Mouse (Mus musculus): ENCODE measurements around the gene Ttbk1. TPM values are rescaled to one million over a fixed set of nuclear protein-coding genes. Genes with fewer than 3 reads are reported as not detected.

Gene Ttbk1
- polyA plus RNA-seq, 1 experiment from 2014 or later: 0.34 TPM

DNA sequence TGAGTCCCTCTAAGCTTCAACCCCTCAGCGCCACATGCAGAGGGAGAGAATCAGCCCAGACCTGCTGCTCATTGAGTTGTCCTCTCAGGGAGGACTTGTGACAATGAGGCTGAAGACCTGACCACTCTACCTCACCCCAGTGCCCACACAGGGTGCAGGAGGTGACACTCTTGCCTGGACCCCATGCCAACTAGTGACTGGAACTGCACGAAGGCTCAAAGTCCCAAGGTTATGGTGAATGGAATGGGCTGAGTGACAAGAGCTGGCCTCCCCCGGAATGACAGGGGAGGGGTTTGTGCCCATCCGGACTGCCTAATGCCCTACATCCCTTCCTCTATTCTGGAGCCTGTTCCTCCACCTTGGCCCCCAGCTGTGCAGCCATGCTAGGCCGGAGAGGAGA lies 34.8 kb downstream of the Ttbk1 start:
- peaks cover 64% of the 10 kb centered on the region for H3K27me3 ChIP-seq
- no peak for ATAC-seq (ENCODE audit: insufficient number of reproducible peaks, insufficient read depth, low FRiP score, low TSS enrichment, low read depth)
- WGBS: 27% methylated on average over 5 of the region's 5 CpGs

DNA sequence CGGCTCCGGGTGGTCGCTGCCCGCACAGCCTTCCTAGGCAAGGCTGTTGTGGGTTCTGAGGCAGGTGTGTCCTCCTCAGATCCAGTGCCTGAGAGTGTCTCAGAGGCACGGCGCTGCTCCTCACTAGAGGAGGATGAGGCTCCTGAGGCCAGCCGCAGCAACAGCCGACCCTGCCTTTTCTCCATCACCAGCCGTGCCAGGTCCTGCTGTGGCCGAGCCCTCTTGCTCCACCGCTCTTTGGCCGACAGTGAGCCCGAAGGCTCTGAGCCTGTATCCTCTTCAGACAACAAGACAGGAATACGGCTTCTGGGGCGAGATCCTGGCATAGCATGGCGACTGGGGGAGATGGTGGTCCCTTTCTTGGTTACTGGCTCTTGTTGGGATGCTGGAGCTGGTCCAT lies 41.2 kb downstream of the Ttbk1 start:
- 91% methylated on average over 16 of the region's 16 CpGs for WGBS
- H3K27me3 ChIP-seq: peaks cover 68% of the 10 kb centered on the region

More for the DNA sequence above, 34.8 kb downstream of the Ttbk1 start:
- no peak overlapping the region for H3K4me2 ChIP-seq
- peaks cover 34% of the 10 kb centered on the region for H3K4me1 ChIP-seq (replicated peaks)
- H3K36me3 ChIP-seq: no peaks in the 10 kb centered on the region
- no peaks in the 10 kb centered on the region; the same call in 1 of the 2 replicates for H3K9me3 ChIP-seq
- no peak overlapping the region for H3K4me3 ChIP-seq (replicated peaks)
- no peak overlapping the region for H3K9ac ChIP-seq (replicated peaks)
- no peak overlapping the region for H3K27ac ChIP-seq

DNA sequence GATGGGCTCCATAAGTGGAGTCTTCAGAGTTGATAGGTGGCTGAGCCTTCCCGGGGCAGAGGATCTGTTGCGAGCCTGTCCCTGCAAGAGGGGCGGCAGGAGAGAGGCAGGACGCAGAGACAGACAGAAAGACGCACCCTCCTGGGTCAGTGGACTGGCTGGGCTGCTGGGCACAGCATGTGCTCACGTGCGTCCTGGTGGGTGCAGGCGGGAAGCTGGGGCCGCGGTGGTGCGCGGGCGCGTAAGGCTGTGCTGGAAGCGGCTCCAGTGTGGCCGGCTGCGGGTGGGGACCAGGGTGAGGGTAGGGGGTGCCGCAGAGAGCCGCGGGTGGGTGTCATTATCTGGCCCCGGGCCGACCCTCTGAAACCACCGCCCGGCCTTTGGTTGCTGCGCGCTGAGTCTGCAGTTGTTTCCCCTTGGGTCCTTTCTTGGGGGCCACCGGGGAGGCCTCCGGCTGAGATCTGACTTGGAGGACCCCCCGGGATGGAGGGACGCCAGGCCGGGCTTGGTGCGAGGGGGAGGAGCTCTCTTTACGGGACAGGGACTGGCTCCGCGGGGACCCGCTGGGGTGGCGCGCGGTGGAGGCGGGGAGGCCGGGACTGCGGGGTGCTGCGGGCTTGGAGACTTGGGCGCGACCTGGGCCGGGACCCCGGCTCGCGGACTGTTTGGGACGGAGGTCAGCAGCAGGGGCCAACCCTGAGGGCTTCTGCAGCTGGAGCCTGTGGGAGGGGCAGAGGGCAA lies 42.5 kb downstream of the Ttbk1 start:
- Histone ChIP-seq H3K27me3 (peaks cover 74% of the 10 kb centered on the region), H3K4me3 (replicated peaks) (peak overlapping the region; percentile 40), H3K4me2 (peak overlapping the region; percentile 70), H3K27ac (no peak overlapping the region), H3K4me1 (replicated peaks) (peaks cover 22% of the 10 kb centered on the region), H3K36me3 (no peaks in the 10 kb centered on the region), H3K9ac (replicated peaks) (peak overlapping the region; percentile 42), H3K9me3 (no peaks in the 10 kb centered on the region)
- 2% methylated on average over 50 of the region's 50 CpGs for WGBS
- ATAC-seq (ENCODE audit: insufficient number of reproducible peaks, insufficient read depth, low FRiP score, low TSS enrichment, low read depth): no peak

More for the DNA sequence above, 41.2 kb downstream of the Ttbk1 start:
- Histone ChIP-seq H3K27ac (no peak overlapping the region), H3K9me3 (no peaks in the 10 kb centered on the region; the same call in 1 of the 2 replicates), H3K9ac (replicated peaks) (no peak overlapping the region), H3K4me1 (replicated peaks) (peaks cover 22% of the 10 kb centered on the region), H3K4me2 (no peak overlapping the region), H3K4me3 (replicated peaks) (no peak overlapping the region), H3K36me3 (no peaks in the 10 kb centered on the region)
- ATAC-seq (ENCODE audit: insufficient number of reproducible peaks, insufficient read depth, low FRiP score, low TSS enrichment, low read depth): no peak

DNA sequence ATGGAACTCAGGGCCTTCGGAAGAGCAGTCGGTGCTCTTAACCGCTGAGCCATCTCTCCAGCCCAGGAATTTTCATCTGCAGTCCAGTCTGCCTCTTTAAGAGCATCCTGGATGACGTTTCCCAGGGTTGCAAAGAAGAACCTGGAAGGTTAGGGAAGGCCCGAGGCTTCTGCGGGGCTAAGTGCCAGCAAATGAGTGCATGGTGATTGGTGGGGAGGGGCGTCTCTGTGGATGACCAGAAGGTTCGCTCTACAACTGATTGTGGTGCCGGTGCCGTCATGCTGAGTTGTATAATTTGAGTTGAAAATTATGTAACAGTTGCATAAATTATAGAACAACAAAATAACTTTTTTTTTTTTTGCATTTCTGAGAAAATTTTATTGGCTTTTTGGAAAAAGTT lies 48.3 kb downstream of the Ttbk1 start:
- no peak overlapping the region for H3K4me3 ChIP-seq (replicated peaks)
- peaks cover 75% of the 10 kb centered on the region for H3K27me3 ChIP-seq
- no peak overlapping the region for H3K4me2 ChIP-seq
- H3K9me3 ChIP-seq: no peaks in the 10 kb centered on the region
- H3K4me1 ChIP-seq (replicated peaks): peaks cover 17% of the 10 kb centered on the region; the same call in 1 of the 2 replicates
- H3K9ac ChIP-seq (replicated peaks): no peak overlapping the region
- WGBS: 93% methylated on average over 10 of the region's 10 CpGs
- ATAC-seq (ENCODE audit: insufficient number of reproducible peaks, insufficient read depth, low FRiP score, low TSS enrichment, low read depth): no peak
- H3K36me3 ChIP-seq: no peaks in the 10 kb centered on the region
- H3K27ac ChIP-seq: no peak overlapping the region

DNA sequence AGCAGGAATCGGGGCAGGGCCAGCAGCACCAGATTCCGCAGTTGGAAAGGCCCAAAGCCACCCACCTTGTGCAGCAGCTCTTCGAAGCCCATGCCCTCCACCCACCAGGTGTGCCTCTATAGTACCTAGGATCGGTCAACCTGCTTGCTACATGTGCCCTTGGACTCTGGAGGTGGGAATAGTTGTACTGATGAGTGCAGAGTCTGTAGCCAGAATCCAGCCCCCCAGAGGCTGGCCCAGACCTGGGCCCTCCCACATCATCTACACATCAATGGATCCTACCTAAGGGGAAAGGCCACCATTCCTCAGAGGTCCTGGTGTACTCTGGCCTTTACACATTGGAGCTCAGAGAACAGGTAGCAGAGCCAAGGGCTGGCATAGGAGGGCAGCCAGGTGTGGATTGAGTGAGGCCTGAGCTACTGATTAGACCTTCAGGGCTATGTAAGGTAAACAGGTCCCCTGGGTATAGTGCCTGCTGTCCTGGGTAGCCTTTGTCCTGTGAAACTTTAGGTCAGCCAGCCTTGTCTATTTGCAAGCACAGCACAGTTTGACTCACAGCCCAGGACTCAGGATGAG lies 49.1 kb downstream of the Ttbk1 start, which contains the start of gene Slc22a7:
Gene Slc22a7, minus strand, starts transcription at position 160 of the 576 bp plus-strand sequence.
- Histone ChIP-seq H3K36me3 (no peaks in the 10 kb centered on the region), H3K4me1 (replicated peaks) (peaks cover 23% of the 10 kb centered on the region; the same call in 1 of the 2 replicates), H3K27ac (no peak within 1 kb of the TSS), H3K4me3 (replicated peaks) (no peak within 1 kb of the TSS), H3K9me3 (no peaks in the 10 kb centered on the region), H3K27me3 (peaks cover 75% of the 10 kb centered on the region), H3K9ac (replicated peaks) (no peak within 1 kb of the TSS; the same call in 1 of the 2 replicates), H3K4me2 (no peak within 1 kb of the TSS)
- 86% methylated on average over 4 of the region's 4 CpGs for WGBS
- ATAC-seq (ENCODE audit: insufficient number of reproducible peaks, insufficient read depth, low FRiP score, low TSS enrichment, low read depth): no peak

DNA sequence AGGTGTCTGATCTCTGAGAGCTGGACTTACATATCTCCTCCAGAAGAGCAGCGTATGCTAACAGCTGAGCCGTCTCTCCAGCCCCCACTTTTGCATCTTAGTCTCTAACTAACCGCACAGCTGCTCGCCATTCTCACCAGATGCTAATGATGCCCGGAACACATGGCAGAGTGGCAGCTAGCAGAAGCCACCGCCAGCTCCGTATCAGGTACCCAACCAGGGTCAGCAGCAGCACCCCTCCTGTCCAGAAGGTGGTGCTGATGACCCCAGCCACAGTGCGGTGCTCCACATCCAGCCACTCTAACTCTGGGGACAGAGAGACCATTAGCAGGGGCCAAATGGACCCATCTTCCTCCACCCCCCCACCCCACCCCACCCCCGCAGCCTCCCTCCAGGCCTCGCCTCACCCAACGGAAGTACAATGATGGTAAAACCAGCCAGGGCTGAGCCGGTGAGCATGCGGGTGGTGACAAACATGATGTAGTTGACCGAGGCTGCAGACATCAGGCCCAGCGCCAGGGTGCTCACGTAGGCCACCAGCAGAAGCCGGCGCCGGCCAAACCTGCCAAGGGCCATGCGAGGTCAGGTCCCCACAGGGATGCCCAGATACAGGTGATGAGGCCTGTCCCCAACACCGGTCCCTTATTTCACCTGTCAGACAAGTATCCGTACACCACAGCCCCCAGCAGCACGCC lies 50.7 kb downstream of the Ttbk1 start:
- H3K36me3 ChIP-seq: no peaks in the 10 kb centered on the region
- H3K27ac ChIP-seq: no peak overlapping the region
- H3K9me3 ChIP-seq: no peaks in the 10 kb centered on the region
- peak; percentile 34; the same call in 1 of the 2 replicates for ATAC-seq (ENCODE audit: insufficient number of reproducible peaks, insufficient read depth, low FRiP score, low TSS enrichment, low read depth)
- H3K27me3 ChIP-seq: peaks cover 65% of the 10 kb centered on the region
- H3K9ac ChIP-seq (replicated peaks): no peak overlapping the region
- H3K4me2 ChIP-seq: peak overlapping the region; percentile 35
- peaks cover 11% of the 10 kb centered on the region; the same call in 1 of the 2 replicates for H3K4me1 ChIP-seq (replicated peaks)
- WGBS: 27% methylated on average over 23 of the region's 23 CpGs
- 0 out of 2 replicates have a peak overlapping the region, but pooled peaks have one; percentile 9 for H3K4me3 ChIP-seq (replicated peaks)

DNA sequence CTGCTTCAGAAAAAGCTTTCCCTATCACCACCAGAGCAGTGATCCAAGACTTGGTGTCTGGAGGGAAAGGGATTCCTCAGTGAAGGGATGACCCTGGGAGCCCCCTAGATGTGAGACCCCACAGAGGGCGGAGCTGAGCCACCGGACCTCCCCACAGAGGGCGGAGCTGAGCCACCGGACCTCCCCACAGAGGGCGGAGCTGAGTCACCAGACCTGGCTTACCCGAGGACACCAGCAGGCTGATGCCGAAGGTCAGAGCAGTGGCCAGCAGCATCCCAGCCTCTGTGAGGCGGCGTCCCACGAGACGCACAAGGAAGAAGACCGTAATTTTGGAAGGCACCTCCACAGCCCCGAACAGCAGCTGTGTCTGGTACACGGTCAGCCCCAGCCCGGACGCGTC lies 53.8 kb downstream of the Ttbk1 start:
- Histone ChIP-seq H3K27ac (no peak overlapping the region), H3K36me3 (no peaks in the 10 kb centered on the region), H3K4me3 (replicated peaks) (peak overlapping the region; percentile 25), H3K27me3 (peaks cover 70% of the 10 kb centered on the region), H3K9ac (replicated peaks) (no peak overlapping the region), H3K9me3 (no peaks in the 10 kb centered on the region), H3K4me1 (replicated peaks) (peaks cover 18% of the 10 kb centered on the region; the same call in 1 of the 2 replicates), H3K4me2 (peak overlapping the region; percentile 51)
- WGBS: 10% methylated on average over 17 of the region's 17 CpGs
- no peak; the same call in 1 of the 2 replicates for ATAC-seq (ENCODE audit: insufficient number of reproducible peaks, insufficient read depth, low FRiP score, low TSS enrichment, low read depth)

DNA sequence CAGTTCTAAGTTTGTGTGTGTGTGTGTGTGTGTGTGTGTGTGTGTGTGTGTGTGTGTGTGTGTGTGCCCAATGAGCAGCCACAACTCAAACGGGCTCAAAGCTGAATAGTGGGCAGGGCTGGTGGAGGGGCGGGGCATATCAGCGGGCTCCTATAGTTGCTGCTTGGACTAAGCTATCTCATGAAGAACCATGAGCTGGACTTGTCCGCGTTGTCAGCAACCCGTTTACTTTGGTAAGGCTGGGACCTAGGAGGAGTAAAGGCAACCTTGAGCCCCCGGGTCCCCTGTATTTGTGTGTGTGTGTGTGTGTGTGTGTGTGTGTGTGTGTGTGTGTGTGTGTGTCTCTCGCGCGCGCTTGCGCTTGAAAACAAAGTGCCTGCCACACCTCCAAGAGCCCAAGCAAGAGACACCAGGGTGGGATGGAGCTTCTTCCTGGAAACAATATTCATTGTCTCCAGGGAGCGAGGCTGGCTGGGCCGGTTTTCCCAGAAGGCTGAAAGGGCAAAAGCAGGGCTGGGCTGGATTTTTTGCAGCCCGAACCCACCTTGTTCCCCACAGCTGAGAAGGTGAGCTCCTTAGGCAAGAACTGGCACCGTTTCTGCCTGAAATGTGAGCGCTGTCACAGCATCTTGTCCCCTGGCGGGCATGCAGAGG lies 58.6 kb downstream of the Ttbk1 start, which contains the start of gene Crip3:
Gene Crip3, plus strand, starts transcription at position 166 of the 654 bp plus-strand sequence.
- peak within 1 kb of the TSS; percentile 31; the same call in 1 of the 2 replicates for H3K9ac ChIP-seq (replicated peaks)
- no peaks in the 10 kb centered on the region for H3K9me3 ChIP-seq
- peak within 1 kb of the TSS; percentile 55 for H3K4me2 ChIP-seq
- peaks cover 28% of the 10 kb centered on the region for H3K27me3 ChIP-seq
- H3K27ac ChIP-seq: no peak within 1 kb of the TSS
- no peak for ATAC-seq (ENCODE audit: insufficient number of reproducible peaks, insufficient read depth, low FRiP score, low TSS enrichment, low read depth)
- H3K4me1 ChIP-seq (replicated peaks): peaks cover 11% of the 10 kb centered on the region; the same call in 1 of the 2 replicates
- no peaks in the 10 kb centered on the region for H3K36me3 ChIP-seq
- H3K4me3 ChIP-seq (replicated peaks): peak within 1 kb of the TSS; percentile 26
- WGBS: 13% methylated on average over 18 of the region's 18 CpGs

DNA sequence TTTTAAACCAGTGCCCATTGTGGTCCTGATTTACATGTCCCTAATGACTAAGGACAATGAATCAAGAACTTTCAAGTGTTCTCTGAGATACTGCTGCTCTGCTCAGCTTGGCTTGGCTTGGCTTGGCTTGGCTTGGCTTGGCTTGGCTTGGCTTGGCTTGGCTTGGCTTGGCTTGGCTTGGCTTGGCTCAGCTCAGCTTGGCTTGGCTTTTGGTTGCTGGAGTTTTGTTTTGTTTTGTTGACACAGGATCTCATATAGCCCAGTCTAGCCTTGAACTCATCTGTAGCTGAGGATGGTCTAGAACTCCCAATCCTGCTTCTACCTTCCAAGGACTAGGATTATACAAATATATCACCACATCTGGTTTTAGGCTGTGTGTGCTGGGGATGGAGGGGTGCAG lies 61.0 kb downstream of the Ttbk1 start:
- Histone ChIP-seq H3K9me3 (no peaks in the 10 kb centered on the region), H3K4me2 (no peak overlapping the region), H3K9ac (replicated peaks) (no peak overlapping the region), H3K4me3 (replicated peaks) (no peak overlapping the region), H3K27ac (no peak overlapping the region), H3K27me3 (peaks cover 17% of the 10 kb centered on the region), H3K36me3 (no peaks in the 10 kb centered on the region), H3K4me1 (replicated peaks) (peaks cover 8% of the 10 kb centered on the region; the same call in 1 of the 2 replicates)
- no peak for ATAC-seq (ENCODE audit: insufficient number of reproducible peaks, insufficient read depth, low FRiP score, low TSS enrichment, low read depth)

DNA sequence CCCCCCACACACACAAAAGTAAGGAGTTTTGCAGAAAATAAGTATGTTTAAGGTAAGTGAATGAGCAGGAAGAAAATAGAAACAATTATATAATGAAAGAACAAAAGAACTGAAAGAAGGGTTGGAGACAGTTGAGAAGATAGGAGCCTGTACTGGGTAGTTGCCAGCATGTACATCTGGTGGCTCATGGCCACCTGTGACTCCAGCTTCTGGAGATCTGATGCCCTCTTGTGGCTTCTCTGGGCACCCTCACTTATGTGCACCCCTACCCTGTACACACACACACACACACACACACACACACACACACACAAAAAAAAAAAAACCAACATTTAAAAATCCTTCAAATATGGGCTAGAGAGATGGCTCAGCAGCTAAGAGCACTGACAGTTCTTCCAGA lies 67.8 kb downstream of the Ttbk1 start:
- Histone ChIP-seq H3K27ac (no peak overlapping the region), H3K4me2 (no peak overlapping the region), H3K9ac (replicated peaks) (no peak overlapping the region), H3K4me1 (replicated peaks) (no peaks in the 10 kb centered on the region), H3K36me3 (peaks cover 7% of the 10 kb centered on the region; the same call in 1 of the 2 replicates), H3K27me3 (no peaks in the 10 kb centered on the region), H3K9me3 (no peaks in the 10 kb centered on the region), H3K4me3 (replicated peaks) (no peak overlapping the region)
- no peak for ATAC-seq (ENCODE audit: insufficient number of reproducible peaks, insufficient read depth, low FRiP score, low TSS enrichment, low read depth)

Measured in limb, embryonic 12.5 days (tissue).